Mouse (Mus musculus) heart, adult 11 months (tissue): ENCODE data around the gene Mphosph9.

Experiments used
- DNase-seq: peaks from one replicate; pipeline ENCODE4 v3.0.0; 2022

Gene Mphosph9

DNA sequence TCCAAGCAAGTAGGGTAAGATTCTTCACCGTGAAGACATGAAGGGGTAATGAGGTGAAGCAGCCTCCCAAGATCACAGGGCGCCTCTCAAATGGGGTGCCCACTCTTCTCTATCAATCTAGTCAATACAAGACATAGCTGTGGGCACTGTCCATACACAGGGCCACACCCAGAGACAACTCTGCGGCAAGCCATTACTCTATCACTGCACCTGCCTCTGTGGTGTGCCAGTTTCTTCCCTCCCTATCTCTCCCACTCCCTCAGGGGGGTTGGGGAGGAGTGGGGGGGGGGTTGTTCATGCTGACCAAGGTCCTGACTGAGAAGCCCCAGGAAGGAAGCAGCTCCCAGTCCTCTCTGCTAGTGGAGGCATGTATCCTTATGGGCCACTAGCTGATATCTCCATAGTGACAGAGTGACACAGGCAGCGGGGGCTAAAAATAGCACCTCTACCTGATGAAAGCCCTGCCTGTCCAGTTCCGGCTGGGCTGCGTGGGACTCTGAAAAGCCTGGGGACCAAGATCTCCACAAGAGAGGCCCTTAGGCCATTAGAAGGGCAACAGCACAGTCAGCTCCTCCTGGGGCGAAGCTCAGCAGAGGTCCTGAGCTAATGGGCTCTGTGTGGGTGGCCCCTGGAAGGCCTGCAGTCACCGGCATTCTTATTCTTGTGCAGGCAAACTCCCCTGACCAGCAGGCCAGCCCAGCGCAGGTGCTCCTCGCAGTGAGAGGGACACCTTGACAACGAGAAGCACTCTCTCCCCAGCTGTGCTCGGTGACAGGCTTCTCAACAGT lies 93.7 kb downstream of the Mphosph9 start:
- peak; percentile 96 for DNase-seq

DNA sequence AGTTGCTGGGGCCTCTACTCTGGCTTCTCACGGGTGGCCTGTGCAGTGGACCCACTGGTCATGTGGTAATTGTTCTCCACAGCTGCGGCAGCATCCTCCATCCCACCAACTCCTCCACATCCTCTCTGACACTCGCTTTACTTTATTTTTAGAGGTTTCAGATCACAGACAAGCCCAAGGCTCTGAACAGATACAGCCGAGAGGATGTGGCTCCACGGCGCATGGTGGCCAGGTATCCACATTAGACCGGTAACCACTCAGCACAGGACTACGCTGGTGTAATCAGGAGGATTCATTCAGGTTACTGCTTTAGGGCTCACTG lies 94.7 kb downstream of the Mphosph9 start:
- DNase-seq, result no peak

DNA sequence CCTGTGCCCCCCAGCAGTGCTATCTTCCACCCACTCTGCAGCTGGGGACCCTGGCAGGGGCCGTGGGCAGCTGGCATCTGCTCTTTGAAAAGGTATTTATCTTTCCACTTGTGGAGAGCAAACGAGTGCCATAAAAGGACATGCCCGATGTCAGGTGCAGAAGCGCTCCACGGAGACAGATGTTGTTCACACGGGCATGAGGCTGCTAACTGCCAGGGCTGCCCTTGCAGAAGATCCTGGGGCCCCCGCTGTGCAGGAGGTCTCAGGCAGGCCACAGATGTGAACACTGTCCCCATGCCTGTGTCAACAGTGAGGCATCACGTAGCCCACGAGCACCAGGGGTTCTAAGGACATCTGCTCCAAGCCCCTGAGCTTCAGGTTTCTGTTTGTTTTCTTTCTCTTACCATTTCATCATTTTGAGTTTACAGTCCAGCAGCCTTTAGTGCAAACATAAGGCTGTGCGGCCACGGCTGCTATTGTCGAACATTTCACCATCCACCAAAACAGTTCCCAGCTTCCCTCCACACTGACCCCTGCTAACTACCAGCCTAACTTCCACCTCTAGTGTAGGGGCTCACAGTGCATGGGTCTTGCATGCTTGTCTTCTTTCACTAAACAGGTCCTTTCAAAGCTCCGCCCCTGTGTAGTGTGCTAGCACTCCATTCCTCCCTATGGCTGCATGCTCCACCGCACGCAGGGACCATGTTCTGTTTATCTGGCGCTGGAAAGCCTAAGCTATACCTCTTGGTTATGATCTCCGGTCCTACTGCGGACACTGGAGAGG lies 95.2 kb downstream of the Mphosph9 start:
- DNase-seq, result no peak

DNA sequence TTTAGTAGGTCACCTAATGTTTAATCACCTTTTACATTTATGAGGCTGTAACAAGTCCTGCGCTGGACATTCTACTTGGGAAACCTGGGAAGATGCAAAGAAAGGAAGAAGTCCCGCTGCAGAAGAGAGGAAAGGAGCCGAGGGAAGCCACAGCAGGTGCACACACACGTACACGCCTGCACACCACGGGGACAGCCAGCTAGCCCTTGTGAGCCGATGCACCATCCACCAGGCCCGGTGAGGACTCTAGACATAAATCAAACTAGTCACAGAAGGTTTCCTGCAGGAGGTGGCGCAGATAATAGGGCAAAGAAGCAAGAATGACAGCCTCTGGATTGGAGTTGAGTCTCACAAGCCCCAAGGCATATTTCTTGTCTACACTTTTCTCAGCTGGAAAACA lies 97.3 kb downstream of the Mphosph9 start:
- DNase-seq, result no peak

DNA sequence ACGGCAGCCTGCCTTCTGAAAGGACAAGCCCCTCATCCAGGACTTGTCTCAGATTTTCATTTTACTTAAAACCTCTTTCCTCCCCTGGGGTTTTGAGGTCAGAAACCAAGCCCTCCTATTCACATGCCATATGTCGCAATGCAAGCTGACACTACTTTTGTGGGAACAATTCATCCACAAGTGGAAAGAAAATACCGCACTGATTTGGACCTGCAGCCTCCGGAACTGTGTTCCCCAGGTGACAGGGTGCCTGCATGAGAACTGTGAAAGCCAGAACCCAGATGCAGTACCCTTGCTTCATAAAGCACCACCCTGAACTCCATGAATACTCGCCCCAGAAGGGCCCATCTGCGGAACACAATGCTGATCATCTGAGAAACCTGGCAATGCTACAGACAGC lies 100.6 kb downstream of the Mphosph9 start:
- DNase-seq, result no peak

DNA sequence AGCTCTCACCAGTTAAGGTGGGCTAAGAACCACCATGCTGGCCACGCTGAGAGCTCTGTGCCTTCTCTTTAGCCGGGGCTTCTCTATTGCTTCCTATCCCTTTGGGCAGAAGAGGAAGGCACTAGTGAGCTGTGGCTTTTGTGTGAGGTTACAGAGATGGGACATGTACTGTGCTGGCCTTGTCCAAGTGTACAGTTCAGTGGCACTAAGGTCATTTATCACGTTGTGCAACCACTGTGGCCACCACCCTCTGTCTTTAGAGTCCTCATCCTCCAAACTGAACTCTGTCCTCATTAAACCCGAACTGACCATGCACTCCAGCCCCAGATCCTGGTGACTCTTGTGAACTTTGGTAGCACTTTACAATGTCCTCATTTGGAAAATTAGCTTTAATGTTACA lies 101.3 kb downstream of the Mphosph9 start:
- no peak for DNase-seq

DNA sequence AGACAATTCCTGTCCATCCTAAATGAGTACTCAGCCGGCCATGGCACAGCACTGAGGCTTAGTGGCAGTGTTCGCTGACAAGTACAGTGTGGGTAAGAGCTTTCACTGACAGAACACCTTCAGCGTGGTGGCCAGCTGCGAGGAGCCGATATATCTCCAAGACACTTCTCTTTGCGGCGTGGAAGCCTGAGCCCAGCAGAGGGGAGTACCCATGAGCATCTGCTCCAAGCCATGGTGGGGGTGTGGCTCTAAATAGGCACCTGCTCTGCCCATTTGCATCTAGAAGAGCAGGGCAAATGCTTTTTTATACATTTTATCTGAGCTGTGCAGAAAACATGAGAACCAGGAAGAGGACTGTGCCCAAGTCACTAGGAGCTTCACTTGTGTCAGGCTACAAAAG lies 101.9 kb downstream of the Mphosph9 start:
- no peak for DNase-seq

DNA sequence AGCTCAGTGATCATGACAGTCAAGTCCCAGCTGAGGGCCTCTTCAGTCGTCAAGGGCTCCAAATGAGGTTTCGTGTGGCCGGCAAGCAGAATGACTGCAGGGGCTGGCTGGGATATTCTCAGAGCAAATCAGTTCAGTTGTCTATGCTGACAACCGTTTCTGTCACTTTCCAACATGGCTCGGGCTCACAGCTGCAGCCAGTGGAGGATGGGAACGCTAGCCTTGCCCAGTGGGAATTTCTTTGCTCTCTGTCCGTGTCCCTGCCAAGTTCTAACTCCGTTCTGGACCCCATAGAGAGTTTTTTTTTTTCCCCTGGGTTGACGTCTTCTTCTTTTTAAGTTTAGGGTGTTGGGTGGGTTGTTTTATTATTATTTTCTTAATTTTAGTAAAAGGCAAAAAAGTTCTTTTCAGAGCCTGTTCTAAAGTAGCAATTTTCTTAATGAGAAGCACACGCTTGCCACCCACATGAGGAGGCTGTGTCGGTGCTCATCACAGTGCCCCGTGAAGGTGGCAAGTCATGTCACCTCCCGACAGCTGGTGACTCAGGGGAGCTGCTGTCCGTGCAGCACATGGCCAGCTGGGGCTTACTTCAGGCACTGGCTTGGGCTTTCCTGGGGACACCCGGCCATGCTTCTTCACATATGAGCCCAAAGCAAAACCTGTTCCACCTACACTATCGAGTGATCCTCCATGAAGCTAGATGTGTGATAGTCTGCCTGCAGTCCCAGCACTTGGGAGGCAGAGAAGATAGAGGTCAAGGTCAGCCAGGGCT lies 103.3 kb downstream of the Mphosph9 start:
- DNase-seq, result peak; percentile 97

DNA sequence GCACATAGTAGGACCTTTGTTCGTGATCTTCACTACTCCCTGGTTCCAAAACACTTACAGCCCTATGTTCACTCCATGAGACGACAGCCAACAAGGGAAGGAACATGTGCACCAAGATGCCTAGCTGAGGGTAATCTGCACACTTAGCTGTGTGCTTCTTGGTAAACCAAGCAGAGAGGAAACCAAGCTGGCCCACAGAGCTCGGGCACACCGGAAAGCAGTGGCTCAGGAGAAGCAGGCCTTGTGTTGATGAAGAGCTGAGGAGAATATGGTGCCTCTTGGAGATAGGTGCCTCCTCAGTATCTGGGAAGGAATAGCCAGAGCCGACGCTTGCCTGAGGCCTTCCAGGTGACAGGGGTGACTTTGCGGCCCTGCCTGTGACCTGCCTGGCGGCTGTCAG lies 104.2 kb downstream of the Mphosph9 start:
- peak; percentile 90 for DNase-seq

DNA sequence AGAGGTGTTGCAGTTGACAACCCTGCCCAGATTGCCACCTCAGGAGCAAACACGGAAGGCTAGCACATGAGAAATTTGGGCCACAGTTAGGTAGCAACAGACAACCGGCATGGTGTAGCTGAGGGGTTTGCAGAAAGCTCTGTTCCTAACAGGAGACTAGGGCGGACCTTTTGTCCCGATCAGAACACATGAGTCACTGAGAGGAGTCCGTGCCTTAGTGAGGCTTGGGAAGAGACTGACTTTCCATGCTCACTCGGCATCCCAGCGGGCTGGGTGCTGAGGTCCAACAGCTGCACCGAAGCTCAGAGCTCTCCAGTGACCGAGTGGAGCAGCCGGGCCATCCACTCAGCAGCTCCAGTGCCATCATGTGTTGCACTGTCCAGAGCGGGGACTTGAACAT lies 105.1 kb downstream of the Mphosph9 start:
- peak; percentile 97 for DNase-seq

DNA sequence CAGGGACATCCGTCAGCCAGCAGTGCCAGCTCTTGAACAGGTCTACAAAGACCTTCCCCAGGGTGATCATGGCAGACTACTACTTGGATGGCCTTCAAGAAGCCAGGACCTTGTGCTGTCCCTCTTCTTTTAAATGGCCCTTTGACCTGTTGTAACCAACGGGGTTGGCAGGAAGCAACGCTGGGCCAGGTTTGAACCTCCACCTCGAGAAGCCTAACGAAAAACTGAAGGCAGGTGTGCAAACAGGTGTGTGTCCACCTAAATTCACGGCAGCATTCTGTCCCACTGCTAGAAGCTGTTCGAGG lies 106.1 kb downstream of the Mphosph9 start:
- no peak for DNase-seq

DNA sequence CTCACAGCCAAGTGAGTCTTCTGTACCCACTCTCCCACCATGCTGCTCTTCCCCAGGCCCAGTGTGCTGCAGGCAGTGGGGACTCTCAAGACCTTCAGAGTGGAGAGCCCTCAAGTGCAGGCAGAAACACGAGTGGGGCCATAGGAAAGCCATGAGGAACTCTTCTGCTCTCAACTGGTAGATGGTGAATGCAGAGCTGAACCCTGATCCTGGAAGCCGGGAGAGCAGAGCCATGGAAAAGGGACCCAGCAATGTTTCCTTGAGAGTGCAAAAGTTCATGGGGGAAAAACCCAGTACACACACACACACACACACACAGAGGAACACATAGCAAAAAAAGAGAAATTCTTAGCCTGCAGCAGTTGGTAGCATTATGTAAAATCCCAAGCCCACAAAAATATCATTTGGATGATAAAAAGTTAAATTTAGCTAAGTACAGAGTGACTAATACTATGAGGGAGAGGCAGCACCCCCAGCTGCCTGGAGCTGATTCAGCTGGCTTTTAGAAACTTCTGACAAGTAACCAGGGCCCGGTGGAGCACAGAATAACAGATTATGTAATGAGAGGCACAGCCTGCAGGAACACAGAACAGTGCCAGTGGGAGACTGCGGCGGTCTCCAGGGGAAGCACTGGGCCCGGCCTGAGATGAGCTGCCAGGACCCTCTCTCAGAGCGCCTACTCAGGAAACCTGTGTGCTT lies 106.6 kb downstream of the Mphosph9 start:
- DNase-seq, result peak; percentile 99

DNA sequence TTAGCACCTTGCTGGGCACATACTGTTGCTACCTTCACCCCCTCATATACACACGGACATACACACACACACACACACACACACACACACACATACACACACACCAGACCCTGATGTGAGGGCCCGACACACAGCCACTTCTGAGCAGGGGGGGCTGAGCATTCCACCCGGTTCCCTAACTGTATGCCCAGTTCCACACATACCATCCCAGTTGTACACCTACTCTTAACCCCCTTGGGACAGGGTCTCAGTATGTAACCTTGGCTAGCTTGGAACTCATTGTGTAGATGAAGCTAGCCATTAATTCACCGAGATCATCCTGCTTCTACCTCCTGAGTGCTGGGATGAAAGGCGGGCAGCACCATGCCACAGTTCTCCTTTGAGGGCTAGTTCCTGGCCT lies 107.2 kb downstream of the Mphosph9 start:
- DNase-seq, result peak; percentile 94

DNA sequence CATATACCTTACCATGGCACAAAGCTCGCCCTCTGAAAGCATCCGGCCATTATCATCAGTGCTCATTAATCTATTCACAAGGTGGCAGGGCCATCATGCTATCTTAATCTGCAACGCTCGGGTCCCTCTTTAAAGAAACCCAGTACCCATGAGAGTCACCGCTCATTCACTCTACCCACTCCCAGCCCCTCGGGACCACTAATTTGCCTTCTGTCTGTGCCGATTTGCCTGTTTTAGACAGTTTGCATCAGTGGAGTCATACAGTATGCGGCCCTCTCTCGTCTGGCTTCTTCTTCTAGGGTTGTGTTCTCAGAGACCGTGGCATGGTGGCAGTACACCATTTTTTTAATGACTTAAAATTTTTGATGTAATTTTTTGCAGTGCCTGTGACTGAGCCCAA lies 108.3 kb downstream of the Mphosph9 start:
- no peak for DNase-seq

DNA sequence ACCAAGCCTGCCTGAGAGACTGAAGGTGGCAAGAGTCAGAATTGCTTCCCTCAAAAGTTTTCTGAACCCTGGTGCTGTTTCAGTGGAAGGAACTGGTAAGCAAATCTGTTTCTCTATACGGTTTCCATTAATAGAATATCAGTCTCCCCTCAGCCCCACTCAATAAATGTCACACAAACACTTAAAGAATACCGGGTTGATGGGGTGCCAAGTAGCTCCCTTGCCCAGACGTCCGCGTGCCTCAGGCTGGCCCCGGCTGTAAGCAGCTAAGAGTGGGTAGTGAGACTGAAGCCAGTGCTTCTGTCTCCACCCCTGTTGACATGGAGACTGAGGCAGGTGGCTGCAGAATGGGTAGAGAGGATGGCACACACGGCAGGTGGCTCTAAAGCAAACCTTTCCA lies 108.8 kb downstream of the Mphosph9 start:
- DNase-seq, result peak; percentile 97

DNA sequence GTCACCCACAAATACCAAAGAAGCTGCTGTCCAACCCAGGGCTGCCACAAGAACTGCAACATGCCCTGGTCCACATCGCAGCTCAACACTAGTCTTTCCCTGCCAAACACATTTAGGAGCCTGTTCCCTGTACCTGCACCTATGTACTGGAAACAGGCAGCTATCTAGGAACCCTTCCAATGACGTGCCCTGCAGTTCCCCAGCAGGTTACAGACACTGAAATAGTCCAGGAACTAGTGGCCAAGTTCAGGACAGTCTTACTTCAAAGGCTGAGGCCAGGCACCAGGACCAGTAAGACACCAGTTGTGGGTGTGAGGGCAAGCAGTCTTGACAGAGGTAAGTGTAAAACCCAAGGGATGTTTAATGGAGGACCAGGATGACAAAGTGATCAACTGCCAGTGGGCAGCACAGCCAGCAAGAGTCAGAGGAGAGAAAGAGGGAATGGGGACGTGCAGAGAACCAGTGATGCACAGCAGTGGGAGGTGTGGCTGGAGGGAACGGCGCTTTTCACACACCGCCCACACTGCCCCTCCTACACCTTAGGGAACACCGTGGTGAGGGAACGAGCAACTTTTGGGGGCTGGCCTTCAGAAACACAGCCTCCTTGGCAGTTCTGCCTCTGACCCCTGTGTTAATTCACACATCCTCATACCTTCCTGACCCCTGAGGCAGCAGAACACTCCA lies 110.1 kb downstream of the Mphosph9 start:
- peak; percentile 90 for DNase-seq

DNA sequence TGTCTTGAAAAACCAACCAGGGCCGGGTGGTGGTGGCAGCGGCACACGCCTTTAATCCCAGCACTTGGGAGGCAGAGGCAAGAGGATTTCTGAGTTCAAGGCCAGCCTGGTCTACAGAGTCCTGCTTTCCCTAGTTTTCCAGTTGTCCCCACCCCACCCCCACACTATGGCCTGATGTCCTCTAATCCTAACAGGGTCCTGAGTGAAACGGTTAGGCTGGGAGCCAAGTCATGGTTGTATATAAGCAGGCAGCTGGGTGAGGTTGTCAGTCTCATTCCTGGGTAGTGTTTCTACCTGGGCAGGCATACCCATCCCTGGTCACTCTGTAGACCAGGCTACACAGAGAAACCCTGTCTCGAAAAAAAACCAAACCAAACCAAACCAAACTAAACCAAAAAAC lies 110.7 kb downstream of the Mphosph9 start:
- DNase-seq, result peak; percentile 90

DNA sequence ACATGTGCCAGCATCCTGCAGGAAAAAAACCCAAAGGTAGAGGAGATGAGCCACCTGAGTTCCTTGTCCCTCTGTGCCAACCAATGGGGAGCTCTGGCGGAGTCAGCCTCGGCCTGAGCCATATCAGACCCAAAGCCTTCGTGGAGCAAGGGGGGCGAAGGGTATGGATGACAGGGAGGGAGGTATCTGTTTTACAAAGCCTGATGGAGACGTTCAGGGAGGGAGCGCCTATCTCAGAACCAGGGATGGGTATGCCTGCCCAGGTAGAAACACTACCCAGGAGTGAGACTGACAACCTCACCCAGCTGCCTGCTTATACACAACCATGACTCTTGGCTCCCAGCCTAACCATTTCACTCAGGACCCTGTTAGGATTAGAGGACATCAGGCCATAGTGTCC lies 111.4 kb downstream of the Mphosph9 start:
- peak; percentile 90 for DNase-seq

DNA sequence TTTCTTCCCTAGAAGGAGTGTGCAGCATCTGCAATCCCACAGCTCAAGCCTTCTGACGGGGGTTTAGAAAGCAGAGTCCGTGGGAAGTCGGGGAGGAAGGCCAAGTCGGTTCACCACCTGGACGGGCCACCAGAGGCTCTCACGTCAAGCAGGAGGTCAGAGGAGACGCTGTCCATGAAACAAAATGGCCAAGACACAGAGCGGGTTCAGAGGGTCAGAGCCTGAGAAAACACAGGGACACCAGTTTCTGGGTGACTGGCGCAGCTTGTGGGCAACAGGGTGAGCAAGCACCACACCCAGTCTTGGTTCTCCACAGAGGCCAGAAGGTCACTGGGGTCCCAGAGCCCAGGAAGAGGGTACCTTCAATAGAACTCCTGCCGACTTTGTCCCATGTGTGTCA lies 112.1 kb downstream of the Mphosph9 start:
- DNase-seq, result peak; percentile 93

DNA sequence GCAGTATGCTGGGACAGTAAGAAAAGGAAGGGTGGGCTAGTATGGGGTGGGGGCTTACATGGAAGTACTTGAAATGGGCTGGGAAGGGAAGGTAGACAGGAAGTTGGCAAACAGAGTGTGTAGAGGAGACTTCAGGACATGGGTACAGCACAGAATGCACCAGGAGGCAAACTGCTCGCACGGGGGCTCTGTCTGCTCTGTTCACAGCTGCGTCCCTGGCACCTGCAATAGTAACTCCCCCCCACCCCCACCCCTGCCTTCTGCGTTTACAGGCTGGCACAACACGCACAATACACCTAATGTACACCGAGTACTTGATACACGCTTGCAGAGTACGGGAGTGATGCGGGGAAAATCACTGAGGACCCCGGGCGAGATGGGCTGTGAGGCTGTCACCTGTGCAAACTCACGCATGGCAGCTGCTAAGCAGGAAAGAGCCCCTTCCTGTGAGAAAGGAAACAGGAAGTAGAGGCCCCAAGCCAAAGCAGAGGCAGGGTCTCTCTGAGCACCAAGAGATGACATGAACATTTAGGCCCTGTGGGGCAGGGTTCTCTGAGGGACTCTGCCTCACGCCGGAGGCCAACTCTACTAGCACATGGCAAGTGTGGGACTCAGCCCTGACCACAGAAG lies 113.1 kb downstream of the Mphosph9 start:
- peak; percentile 94 for DNase-seq

DNA sequence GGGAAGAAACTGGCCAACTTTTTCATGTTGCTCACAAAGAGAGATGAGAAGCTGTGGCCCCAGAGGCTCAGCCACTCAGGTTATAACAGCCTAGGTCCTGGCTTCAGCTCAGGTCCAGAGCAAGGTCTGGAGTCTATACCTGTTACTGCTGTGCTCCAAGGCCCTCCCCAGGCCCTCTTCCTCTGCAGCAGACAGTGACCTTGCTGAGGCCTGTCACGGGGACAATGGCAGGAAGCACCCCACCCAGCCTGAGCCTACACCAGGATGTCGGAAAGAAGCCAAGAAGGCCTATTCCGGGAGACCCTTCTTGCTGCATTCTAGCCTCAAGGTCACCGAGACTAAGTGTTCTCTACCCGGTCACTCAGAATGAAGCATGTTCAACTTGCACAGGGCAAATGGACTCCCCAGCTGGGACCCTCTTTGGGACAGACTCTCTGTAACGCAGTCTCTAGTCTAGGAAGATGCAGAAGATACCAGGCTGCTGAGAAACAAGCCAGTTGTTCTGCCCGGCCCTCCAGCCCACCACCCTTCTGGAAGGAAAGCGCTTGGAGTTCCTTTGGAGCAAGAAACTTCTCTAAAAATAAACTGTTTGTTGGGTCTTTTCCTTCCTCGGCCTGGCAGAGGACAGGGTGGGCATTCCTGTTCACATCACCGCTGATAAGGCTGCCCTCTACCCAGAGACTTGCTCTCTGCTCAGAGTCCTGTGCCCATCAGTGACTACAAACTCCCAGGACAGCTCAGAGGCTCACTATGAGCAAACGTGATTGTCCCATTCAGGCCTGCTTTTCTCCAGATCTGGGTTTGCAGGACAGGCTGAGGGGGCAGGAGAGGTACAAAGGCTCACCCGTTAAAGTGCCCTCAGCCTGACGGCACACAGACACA lies 113.9 kb downstream of the Mphosph9 start:
- DNase-seq, result peak; percentile 99
